Mouse (Mus musculus) lung, postnatal 4 days (tissue): ENCODE data around the gene Antxr1.

Experiments
- DNase-seq, 2 experiments: peaks; one replicate each; pipeline ENCODE4 v3.0.0; 2021

Antxr1 gene

DNA sequence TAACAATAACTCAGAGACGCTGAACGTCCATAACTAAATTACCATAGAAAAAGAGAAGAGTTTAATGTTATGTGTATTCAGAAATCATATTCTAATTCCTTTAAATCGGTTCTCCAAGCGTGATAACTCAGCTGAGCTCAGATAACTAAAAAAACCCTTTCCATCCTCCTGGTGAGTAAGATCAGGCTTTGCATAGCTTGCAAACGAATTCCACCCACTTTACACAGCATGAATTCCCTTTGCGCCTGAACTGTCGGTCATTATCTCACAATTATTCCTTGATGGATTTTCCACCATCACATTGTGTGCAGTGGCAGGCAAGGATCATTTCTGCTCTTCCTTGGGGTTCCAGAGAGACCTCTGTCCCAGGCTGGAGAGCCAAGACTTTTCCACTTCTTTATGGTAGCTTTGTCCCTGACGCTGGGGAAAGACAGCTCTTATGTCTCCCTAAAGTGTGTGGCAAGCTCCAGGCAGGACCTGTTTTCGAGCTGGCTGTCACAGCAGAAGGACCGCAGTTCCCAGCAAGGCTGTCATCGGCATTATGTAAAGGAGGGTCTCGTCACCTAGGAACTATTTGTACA, 201.6 kb downstream of the Antxr1 start:
- no peak for DNase-seq

DNA sequence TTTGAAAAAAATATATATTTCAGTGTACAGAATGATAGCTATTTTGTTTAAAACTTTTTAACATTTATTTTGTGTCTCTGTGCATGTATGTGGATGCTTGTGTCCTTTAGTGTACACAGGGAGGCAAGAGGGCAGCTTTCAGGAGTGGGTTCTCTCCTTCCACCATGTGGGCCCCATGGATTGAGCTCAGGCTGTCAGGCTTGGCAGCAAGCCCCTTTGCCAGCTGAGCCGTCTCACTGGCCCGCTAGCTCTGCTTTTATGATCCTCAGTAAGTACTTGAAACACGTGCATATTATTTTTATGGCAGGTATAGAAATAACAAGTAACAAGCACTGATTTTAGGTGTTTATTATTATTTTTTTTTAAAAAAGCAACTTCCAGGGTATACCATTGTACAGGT, 202.1 kb downstream of the Antxr1 start:
- no peak for DNase-seq

DNA sequence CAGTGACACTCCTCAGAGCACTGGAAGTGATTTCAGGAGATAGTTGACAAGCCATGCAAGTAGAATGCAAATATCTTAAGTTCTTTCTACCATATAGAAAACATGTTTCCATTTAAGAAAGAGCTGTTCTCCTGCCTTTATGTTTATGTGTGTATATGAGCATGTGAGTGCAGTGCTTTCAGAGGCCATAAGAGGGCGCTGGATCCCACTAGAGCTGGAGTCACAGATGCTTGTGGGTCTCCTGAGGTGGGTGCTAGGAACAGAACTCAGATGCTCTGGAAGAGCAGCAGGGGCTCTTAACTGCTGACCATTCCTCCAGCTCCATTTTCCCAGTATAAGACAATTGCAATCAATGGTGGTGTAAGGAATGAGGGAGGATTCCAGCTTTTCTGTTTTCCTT, 204.5 kb downstream of the Antxr1 start:
- no peak for DNase-seq

DNA sequence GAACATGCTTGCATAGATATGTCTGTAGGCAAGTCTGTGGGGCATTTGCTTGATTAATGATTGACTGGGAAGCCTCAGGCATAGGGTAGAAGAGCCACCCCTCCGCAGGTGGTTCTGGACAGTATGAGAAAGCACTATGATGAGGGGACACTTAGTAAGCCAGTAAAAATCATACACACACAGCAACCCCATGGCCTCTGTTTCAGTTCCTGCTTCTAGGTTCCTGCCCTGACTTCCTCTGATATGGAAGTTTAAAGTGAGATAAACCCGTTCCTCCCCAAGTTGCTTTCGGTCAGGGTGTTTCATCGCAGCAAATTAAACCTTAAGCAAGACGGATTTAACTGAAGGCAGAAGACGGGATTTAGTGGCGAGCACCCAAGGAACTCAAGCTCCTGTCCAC, 205.0 kb downstream of the Antxr1 start:
- DNase-seq = no peak

DNA sequence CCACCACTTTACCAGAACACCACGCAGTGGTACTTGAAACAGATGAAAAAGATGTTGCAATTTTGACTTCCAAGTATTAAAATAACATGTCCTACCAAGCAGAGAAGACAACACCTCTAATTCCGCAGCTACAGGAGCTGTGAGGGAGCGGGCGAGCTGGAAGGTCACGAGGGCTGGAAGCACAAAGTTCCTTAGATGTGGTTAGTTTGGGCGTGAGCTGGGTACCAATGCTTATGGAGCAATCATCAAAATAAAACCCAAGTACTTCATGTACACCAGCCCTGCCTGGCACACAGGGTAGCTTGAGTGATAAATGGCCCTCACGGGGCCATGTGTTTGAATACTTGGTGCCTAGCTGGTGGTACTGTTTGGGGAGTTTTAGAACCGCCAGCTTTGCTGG, 205.8 kb downstream of the Antxr1 start:
- DNase-seq = no peak

DNA sequence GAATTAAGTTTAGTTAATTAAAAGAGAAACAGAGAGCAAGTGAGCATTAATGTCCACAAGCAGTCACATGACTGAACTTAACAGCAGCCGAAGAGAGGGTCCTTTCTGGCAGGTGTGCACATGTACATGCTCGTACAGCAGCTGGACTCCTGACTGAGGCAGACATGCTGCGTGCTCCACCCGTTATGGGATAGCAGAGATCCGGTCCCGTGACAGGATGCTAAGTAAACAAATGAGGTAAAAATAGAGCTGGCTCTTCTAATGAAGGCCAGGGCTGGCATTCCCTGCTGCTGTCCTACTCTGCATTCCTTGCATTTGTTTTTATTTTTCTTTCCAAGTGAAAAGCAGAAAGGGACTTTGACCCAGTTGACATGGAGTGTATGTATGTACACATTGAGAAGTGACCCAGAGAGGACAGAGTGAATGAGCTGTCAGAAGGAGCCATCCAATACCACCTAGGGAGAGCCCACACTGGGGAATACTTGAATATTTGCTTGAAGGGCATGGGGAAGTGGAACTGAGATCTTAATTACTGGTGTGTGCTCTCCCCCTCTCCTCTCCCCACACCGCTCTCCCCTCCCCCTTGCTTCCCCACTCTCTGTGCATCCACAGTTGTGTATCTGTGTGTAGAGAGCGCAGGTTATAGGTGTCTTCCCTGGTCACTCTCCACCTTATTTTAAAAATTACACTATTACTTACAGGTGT, 208.4 kb downstream of the Antxr1 start:
- peak; percentile 42 to 55 for DNase-seq

DNA sequence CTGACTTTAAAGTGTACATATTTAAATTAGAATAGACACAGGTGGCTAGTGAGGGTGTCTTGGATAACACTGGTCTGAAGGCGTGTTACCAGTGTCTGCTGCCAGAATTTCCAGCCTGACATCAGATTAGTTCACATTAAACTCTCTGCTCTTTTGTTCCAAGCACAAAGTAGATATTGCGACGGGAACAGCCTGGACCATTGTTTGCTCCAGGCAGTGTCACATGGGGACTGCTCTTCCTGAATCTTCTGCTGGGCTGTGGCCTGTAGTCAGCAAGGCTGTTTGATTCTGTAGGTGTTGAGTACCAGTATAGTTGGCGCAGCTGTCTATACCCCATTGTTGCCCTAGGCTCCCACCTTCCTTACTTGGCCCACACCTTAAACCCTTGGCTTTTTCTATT, 211.6 kb downstream of the Antxr1 start:
- DNase-seq = no peak

DNA sequence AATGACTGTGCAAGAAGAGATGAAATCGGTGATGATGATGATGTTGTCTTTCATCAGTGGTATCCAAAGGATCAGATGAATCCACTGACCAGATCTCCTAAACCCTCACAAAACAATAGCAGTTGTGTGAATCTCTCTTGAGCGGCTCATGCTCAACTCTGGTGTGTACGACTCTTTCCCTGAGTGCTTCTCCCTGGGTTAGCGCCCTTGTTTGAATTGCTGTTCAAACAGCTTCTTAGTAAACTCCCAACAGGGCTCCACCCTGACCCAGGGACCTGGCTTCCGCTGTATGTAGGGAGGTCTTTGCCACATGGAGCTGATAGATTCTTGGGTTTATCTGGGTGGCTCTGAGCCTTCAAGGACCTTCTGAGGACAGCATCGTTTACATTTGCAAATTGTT, 212.2 kb downstream of the Antxr1 start:
- DNase-seq = no peak

DNA sequence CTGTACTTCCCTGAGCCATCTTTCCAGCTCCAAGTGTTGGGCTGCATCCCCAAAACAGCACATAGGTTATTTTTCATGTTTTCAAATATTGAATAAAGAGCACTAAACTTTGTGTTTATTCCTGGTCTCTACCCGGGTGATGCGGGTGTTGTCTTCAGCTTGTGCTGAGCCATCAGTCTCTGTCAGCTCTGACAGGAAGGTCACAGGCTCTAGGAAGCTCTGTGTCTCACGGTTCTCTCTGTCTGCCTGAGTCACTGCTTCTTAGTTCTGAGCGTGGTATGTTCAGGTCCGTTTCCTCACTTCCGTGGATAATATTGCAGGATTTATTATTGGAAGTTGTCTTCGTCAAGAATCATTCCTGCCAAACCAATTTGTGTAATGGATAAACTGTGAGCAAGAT, 213.7 kb downstream of the Antxr1 start:
- DNase-seq = no peak

DNA sequence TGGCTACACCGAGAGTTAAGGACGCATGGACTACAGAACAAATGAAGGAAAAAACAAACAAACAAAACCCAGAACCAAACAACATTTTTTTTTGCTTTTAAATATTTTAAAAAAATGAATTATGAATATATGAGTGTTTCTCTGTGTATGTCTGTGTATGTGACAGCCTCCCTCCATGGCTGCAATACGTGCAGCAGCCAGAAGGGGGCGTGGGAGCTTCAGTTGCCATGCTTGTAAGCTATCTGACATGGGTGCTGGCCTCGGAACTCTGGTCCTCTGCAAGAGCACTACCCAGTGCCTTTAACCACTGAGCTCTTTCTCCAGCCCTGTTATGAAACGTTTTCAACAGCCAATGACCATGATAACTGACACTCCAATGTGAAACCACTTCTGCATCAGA, 215.0 kb downstream of the Antxr1 start:
- DNase-seq = no peak

DNA sequence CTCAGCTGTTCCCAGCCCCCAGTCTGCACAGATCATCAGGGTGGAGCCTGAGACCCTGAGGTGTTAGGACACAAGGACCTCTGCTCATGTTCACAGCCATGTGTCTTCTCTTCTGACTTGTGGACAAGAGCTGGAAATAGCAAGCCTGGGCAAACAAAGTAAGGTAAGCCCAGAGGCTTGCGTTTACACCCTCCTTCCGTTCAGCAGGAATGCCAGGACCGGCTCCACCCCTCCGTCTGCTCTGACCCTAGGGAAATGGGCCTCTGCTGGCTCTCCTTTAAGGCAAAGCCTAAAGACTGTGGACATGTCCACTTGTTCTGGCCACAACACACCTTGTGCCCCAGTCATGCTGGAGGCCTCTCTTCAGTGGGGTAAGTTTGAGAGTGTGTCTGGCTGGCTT, 215.6 kb downstream of the Antxr1 start:
- DNase-seq = no peak

DNA sequence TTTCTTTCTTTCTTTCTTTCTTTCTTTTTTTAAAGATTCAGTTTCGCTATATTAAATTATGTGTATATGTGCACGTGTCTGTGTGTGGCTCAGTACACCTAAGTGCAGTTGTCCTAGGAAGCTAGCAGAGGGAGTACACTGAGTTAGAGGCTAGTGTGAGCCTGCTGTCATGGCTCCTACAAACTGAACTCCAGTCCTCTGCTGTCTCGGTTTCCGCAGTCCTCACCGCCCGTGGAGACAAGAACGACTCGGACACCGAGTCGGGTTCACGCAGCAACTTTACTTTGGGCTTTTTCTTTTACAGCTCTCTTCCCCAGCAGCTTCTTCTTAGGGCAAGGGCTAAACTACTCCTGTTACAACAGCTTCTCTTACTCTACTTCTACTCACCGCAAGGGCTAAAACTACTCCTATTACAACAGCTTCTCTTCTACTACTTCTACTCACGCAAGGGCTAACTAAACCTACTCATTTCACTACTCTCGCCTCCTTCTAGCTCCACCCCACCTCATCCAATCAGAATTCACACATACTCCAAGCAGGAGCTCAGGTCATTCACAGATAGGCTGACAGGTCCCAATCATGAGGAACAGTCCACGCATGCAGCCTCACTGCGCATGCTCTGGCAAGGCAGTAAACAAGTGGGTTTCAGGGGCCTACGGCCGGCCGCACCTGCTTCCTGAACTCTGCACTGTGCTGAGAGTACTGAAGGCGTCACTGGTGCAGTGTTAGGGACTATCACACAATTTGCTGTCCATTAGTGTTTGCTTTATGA, 216.4 kb downstream of the Antxr1 start:
- peak; percentile 42 to 73 for DNase-seq

DNA sequence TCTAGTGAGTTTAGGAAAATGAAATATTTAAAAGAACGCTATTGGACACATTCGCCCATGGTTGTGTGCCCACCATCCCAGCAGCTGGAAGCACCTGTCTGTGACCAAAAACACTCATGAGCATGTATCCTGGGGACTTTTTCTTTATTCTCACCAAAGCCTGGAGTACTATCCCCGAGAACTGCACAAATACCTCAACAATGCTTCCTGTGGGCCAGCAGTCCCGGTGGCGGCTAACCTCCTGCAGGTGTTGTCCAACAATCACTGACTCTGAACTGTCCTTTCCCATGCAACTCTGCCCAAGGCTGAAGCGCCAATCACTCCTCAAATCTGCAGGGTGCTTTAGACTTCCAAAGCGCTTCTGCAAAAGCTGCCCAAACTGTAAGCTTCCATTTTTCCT, 219.0 kb downstream of the Antxr1 start:
- DNase-seq = no peak

DNA sequence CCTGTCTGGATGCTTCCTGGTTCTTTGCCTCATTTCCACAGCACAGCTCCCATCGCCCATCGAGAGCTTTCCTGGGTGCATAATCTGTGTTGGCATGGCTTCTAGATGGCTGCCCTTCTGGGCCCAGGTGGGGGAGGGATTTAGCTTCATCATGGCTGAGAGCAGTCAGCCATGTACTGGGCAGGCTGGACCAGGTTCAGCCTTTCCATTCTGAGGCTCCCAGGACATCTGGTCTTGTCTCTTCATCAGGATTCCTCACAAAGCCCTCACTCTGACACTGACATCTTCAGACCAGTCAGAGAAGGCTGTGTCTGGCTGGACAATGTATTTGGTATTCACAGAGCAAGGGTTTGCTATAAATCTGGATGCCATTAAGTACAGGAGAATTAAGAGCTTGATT, 219.6 kb downstream of the Antxr1 start:
- DNase-seq = no peak

DNA sequence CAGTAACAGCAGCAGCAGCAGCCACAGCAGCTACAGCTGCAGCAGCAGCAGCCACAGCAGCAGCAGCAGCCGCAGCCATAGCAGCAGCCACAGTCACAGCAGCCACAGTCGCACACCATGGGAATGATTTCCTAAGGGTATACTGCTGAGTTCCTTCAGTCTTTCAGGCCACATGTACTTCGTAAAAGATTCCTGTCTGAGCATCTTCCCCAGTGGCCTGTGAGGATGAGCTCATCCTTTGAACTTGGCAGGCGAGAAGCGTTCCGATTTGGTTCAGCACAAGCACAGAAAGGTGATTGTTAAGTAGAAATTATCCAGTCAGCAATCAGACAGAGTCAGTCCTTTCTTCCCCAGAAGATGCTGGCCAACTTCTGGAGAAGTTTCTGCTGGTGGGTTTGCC, 223.5 kb downstream of the Antxr1 start:
- DNase-seq = no peak

DNA sequence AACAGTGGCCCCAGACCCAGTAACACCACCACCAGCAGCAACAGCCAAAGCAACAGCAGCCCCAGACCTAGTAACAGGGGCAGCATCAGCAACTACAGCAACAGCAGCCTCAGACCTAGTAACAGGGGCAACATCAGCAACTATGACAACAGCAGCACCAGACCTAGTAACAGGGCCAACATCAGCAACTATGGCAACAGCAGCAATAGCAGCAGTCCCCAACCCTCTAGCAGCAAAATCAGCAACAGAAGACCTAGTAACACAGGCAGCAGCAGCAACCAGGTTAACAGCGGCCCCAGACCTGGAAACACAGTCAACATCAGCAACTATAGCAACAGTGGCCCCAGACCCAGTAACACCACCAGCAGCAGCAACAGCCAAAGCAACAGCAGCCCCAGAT, 224.1 kb downstream of the Antxr1 start:
- DNase-seq = no peak

DNA sequence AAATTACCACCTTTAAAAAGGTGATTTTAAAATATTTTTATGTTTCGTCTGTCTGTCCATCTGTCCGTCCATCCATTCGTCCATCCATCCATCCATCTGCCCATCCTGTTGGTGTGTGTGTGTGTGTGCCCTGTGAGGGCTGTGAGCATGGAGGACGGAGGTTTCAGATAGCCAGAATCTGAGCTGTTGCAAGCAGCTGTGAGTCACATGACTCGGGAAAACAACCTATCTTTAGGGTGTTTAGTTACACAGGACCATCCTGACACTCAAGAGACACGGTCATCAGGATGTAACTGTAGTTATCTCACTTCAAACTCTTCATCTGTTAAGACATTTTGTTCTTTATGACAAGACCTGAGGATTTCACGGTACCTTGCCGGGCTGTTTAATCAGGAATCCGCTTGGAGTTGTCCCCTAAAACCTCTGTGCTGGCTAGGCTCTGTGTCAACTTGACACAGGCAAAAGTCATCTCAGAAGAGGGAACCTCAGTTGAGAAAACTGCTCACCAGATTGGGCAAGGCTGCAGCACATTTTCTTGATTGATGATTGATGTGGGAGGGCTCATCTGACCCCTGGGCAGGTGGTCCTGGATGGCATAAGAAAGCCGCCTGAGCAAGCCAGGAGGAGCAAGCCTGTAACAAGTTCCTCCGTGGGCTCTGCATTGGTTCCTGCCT, 231.4 kb downstream of the Antxr1 start, which contains the start of gene D6Ertd527e:
TSS of gene D6Ertd527e (plus strand) at position 624 of the 674 bp plus-strand sequence.
- no peak for DNase-seq

DNA sequence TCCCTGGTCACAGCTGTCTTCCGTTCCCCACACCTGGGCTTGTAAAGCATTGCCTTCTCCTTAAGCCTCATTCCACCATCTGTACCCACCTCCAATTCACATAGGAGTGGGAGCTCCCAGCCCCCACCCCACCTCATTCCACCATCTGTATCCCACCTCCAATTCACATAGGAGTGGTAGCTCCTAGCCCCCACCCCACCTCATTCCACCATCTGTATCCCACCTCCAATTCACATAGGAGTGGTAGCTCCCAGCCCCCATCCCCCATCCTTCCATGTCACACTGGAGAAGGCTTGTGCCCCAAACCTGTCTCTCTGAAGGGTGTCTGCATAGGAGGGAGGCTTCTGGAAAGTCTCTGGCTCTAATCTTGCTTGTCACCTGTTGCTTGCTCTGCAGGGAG, 232.3 kb downstream of the Antxr1 start:
- DNase-seq = no peak

DNA sequence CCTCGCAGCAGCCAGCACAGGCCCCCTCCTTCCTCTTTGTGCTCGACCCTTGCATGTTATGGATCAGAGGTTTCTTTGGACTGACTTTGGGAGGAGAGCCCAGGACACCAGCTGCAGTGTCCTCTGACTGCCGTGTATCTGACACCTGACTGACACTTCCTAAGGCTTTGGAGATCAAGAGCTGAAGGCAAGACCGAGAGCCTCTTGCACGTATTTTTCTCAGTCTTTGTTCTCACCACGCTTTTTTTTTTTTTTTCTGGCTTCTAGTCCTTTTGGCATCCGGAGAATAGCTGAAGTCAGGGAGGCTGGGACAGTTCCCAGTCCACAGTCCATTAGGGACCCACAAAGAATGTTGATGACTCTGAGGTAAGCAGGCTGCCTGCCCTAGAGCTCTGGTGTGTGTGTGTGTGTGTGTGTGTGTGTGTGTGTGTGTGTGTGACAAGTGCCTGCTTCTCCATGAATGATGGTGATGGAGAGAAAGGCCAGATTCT, 233.2 kb downstream of the Antxr1 start:
- peak; percentile 32 to 68 for DNase-seq

DNA sequence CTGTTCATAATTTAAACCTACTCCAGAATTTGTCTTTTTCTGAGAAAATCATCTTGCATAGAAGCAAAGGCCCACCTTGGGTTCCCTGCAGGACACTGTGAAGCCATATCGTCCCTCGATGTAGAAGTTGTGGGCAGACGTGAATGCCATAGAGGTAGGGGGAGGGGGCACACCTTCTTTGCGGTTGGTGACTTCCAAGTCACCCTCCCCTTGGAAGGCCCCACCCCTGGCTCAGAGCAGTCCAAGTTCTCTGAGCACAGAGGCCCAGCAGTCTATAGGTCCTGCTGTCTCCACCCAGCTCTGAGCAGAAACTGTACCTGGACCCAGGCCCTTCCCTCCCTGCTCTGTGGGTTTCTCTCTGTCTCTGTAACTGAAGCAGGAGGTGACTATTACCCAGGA, 233.7 kb downstream of the Antxr1 start:
- DNase-seq = peak in 1 of 2 experiments; percentile 30

DNA sequence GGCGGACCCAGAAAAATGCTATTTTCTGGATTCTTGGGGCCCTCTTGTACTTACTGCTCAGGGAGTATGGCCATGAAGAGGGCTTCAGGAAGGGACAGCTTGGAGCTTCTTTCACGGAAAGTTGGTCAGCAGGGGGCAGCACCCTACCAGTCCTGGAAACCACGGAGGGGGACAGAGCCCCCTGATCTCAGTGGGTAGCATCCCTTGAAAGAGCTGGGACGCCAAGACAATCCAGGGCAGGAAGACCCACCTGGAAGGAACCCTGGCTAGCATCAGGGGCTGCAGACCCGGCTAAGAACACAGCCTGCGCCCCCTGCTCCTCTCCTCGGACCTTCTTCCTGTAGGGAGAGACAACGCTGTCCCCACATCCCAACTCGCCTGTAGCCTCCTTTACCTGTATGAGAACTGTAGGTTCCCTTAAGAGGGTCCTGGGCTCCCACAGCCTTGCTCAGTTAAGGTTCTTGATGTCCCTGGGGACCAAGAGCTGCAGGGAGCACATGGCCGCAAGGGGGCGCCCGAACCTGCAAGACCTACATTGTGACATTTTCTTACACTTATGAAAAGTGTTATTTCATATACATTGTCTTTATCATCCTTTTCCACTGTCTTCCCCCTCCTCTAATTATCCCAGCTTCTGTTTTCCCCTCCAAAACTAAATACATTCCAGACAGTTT, 234.2 kb downstream of the Antxr1 start:
- DNase-seq = peak; percentile 86 to 89

DNA sequence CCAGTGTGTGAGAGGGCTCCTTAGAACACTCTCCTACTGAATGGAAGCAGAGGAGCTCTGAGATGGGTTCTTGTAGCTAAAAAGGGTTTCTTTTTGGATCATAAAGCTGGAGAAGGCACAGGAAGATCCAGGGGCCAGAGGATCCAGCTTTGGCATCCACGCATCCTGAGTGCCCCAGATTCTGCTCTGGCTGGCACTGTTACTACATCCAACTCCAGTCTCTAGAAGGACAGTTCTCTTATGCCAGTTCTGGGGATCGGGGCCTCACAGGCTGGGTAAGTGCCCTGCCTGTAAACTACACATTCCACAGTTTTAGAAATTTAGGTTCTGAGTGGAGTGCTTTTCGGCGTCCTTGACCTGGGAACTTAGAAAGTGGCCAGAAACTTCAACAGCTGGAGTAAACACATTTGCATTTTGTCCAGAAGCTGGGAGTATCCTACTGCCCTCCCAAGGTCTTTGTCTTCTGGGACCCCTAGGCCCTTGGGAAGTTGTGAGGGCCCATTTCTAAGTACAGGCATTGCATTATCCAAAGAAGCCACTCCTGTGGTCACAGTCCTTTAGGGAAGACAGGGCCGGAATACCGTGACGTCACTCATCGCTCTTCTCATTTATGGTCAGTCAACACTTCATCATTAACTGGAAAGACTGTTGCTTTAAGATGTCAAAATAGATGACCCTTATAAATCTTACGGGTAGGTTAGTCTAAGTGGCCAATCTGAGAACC, 235.2 kb downstream of the Antxr1 start:
- DNase-seq = no peak
